Mouse (Mus musculus): Measurements from ENCODE around the gene Kctd18. TPM values are rescaled to one million over a fixed set of nuclear protein-coding genes. Genes with fewer than 3 reads are reported as not detected.

Gene Kctd18
- polyA plus RNA-seq, 1 experiment: 21.3 TPM

DNA sequence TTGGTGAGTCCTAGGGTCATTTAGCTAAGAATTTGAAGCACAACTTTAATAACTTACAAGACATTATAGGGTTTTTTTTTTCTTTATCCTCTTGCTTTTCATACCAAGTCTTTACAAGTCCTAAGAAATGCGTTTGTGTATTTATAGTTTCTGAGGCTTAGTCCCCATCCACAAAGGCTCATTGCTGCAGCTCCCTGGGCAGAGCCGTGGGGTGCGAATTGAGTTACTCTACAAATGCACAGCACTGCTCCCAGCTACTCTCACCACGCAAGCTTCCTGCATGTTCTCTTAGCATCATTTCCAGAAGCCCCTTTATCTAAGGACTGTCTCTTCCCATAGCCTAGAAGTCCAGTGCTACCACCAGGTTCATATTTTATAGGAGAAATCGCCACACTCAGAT lies 69.0 kb downstream of the Kctd18 start:
- Histone ChIP-seq H3K4me3 (ENCODE audit: low read depth, low read length) (no peak overlapping the region), H3K27me3 (ENCODE audit: control insufficient read depth, insufficient read depth, low read length, poor library complexity, severe bottlenecking) (no peaks in the 10 kb centered on the region), H3K9ac (ENCODE audit: low read depth, poor library complexity, severe bottlenecking) (no peak overlapping the region), H3K9me3 (replicated peaks; ENCODE audit: control insufficient read depth, insufficient read depth, low read length, poor library complexity, severe bottlenecking) (no peaks in the 10 kb centered on the region), H3K27ac (ENCODE audit: insufficient read depth, low read length) (no peak overlapping the region), H3K36me3 (ENCODE audit: control insufficient read depth, insufficient read depth, low read length, poor library complexity, severe bottlenecking) (no peaks in the 10 kb centered on the region), H3K4me1 (ENCODE audit: control insufficient read depth, insufficient read depth, low read length) (no peaks in the 10 kb centered on the region)
- TF ChIP-seq CTCF (IDR thresholded peaks at IDR 0.05; ENCODE audit: low read depth, low read length): no peak
- TF ChIP-seq POLR2A (IDR thresholded peaks at IDR 0.05; ENCODE audit: insufficient read depth, low read length): no peak
- no peak for TF ChIP-seq EP300 (IDR thresholded peaks at IDR 0.05; ENCODE audit: insufficient read depth, low read depth, low read length)

DNA sequence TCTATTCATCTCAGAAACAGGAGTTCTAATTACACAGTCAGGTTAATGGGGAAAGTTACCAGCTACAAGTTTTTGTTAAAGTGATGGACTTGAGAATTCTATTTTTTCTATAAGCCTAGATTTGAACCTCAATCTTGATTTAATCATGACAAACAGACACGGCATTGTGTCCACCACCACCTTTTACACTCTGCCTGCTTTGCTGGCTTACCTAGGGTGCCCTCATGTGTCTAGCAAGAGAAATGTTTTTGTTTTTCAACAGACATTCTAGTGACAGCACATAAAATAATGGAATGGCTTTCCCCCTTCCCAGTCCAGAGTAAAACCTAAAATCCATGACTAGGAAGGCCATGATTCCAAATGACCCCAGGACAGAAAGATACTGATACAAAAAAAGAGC lies 69.6 kb downstream of the Kctd18 start:
- Histone ChIP-seq H3K4me1 (ENCODE audit: control insufficient read depth, insufficient read depth, low read length) (no peaks in the 10 kb centered on the region), H3K27ac (ENCODE audit: insufficient read depth, low read length) (no peak overlapping the region), H3K36me3 (ENCODE audit: control insufficient read depth, insufficient read depth, low read length, poor library complexity, severe bottlenecking) (no peaks in the 10 kb centered on the region), H3K9ac (ENCODE audit: low read depth, poor library complexity, severe bottlenecking) (no peak overlapping the region), H3K4me3 (ENCODE audit: low read depth, low read length) (no peak overlapping the region), H3K9me3 (replicated peaks; ENCODE audit: control insufficient read depth, insufficient read depth, low read length, poor library complexity, severe bottlenecking) (no peaks in the 10 kb centered on the region), H3K27me3 (ENCODE audit: control insufficient read depth, insufficient read depth, low read length, poor library complexity, severe bottlenecking) (no peaks in the 10 kb centered on the region)
- no peak for TF ChIP-seq POLR2A (IDR thresholded peaks at IDR 0.05; ENCODE audit: insufficient read depth, low read length)
- TF ChIP-seq EP300 (IDR thresholded peaks at IDR 0.05; ENCODE audit: insufficient read depth, low read depth, low read length): no peak
- no peak for TF ChIP-seq CTCF (IDR thresholded peaks at IDR 0.05; ENCODE audit: low read depth, low read length)

DNA sequence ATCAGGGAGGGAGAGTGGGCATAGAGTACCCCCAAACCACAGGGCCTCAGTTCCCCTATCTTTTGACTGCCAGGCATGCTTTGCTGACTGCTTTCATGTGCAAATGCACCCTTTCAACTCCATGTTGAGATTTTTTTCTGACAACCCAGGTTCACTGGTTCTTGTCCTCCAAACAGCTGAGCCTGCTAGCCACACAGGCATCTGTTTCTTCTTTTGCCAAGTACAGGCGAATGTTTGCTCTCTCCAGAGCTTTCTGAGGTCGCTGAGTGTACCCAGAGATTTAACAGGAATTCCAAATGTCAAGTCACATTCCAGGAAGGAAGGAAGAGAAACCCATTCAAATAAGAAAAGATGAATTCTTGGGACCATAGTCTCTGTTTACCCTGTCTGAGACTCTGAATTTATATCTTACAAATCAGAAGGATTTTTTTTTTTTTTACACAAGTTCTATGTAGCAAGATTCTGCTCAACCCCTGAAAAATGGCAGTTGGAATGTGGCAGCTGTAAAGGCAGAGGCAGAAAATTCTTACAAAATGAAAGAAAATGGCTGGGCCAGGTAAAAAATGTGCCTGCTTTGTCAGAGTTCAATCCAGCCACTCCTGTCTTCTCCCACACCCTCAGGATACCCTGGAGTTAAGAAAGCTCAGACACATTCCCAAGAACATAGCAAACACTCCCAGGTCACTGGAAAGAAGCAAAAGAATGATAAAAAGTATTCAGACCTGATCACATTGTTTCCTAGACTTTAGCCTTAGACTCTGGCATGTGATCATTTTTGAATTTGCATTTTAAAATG lies 71.0 kb downstream of the Kctd18 start:
- Histone ChIP-seq H3K36me3 (ENCODE audit: control insufficient read depth, insufficient read depth, low read length, poor library complexity, severe bottlenecking) (no peaks in the 10 kb centered on the region), H3K27me3 (ENCODE audit: control insufficient read depth, insufficient read depth, low read length, poor library complexity, severe bottlenecking) (no peaks in the 10 kb centered on the region), H3K27ac (ENCODE audit: insufficient read depth, low read length) (no peak overlapping the region), H3K9me3 (replicated peaks; ENCODE audit: control insufficient read depth, insufficient read depth, low read length, poor library complexity, severe bottlenecking) (no peaks in the 10 kb centered on the region), H3K9ac (ENCODE audit: low read depth, poor library complexity, severe bottlenecking) (no peak overlapping the region), H3K4me1 (ENCODE audit: control insufficient read depth, insufficient read depth, low read length) (no peaks in the 10 kb centered on the region), H3K4me3 (ENCODE audit: low read depth, low read length) (no peak overlapping the region)
- TF ChIP-seq CTCF (IDR thresholded peaks at IDR 0.05; ENCODE audit: low read depth, low read length) (no peak), EP300 (IDR thresholded peaks at IDR 0.05; ENCODE audit: insufficient read depth, low read depth, low read length) (no peak), POLR2A (IDR thresholded peaks at IDR 0.05; ENCODE audit: insufficient read depth, low read length) (no peak)

DNA sequence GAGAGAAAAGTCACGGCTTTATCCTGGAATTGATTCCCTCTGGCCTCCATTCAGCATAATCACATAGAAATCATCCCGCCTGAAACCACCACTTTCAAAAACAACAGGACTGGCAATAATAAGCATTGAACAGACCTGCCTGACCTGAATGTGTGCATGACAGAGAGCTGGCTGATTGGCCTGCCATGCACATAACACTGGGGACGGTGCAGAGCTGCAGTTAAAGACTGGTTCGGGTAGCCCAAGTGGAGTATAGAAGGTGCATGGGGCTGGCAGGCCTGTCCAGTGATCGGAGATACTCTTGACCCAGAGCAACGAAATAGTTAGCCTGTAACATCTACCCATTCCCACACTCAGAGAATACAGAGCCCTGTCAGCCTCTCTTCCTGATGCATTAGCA lies 76.5 kb downstream of the Kctd18 start:
- Histone ChIP-seq H3K9ac (ENCODE audit: low read depth, poor library complexity, severe bottlenecking) (no peak overlapping the region), H3K9me3 (replicated peaks; ENCODE audit: control insufficient read depth, insufficient read depth, low read length, poor library complexity, severe bottlenecking) (no peaks in the 10 kb centered on the region), H3K27me3 (ENCODE audit: control insufficient read depth, insufficient read depth, low read length, poor library complexity, severe bottlenecking) (no peaks in the 10 kb centered on the region), H3K4me1 (ENCODE audit: control insufficient read depth, insufficient read depth, low read length) (no peaks in the 10 kb centered on the region), H3K4me3 (ENCODE audit: low read depth, low read length) (no peak overlapping the region), H3K36me3 (ENCODE audit: control insufficient read depth, insufficient read depth, low read length, poor library complexity, severe bottlenecking) (no peaks in the 10 kb centered on the region), H3K27ac (ENCODE audit: insufficient read depth, low read length) (no peak overlapping the region)
- no peak for TF ChIP-seq POLR2A (IDR thresholded peaks at IDR 0.05; ENCODE audit: insufficient read depth, low read length)
- no peak for TF ChIP-seq EP300 (IDR thresholded peaks at IDR 0.05; ENCODE audit: insufficient read depth, low read depth, low read length)
- TF ChIP-seq CTCF (IDR thresholded peaks at IDR 0.05; ENCODE audit: low read depth, low read length): no peak

- Histone ChIP-seq H3K9me3 (replicated peaks; ENCODE audit: control insufficient read depth, insufficient read depth, low read length, poor library complexity, severe bottlenecking) (no peaks in the 10 kb centered on the region), H3K27ac (ENCODE audit: insufficient read depth, low read length) (no peak overlapping the region), H3K4me3 (ENCODE audit: low read depth, low read length) (no peak overlapping the region), H3K9ac (ENCODE audit: low read depth, poor library complexity, severe bottlenecking) (no peak overlapping the region), H3K36me3 (ENCODE audit: control insufficient read depth, insufficient read depth, low read length, poor library complexity, severe bottlenecking) (no peaks in the 10 kb centered on the region), H3K27me3 (ENCODE audit: control insufficient read depth, insufficient read depth, low read length, poor library complexity, severe bottlenecking) (no peaks in the 10 kb centered on the region), H3K4me1 (ENCODE audit: control insufficient read depth, insufficient read depth, low read length) (no peaks in the 10 kb centered on the region)
- TF ChIP-seq POLR2A (IDR thresholded peaks at IDR 0.05; ENCODE audit: insufficient read depth, low read length) (no peak), EP300 (IDR thresholded peaks at IDR 0.05; ENCODE audit: insufficient read depth, low read depth, low read length) (no peak), CTCF (IDR thresholded peaks at IDR 0.05; ENCODE audit: low read depth, low read length) (no peak)
Observed at GRCm38 (mm10) chr1:57941734-57942133, 77.0 kb downstream of the Kctd18 start.

DNA sequence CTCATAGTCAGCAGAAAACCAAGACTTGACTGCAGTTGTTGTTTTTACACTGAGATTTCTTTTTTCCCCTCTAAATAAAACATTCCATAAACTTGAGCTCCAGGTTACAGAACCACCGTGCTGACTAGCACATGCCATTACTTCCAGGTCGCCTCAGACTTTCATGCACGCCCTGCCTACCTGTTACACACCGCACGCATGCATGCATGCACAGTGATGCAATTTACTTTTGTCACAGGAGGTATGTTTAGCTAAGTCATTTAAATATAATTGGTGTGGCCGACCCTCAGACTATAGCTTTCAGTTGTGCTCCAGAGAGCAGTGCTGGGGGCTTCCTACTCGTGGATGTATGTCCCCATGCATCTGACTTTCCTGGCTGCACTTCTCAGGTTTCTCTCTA lies 77.7 kb downstream of the Kctd18 start:
- Histone ChIP-seq H3K36me3 (ENCODE audit: control insufficient read depth, insufficient read depth, low read length, poor library complexity, severe bottlenecking) (no peaks in the 10 kb centered on the region), H3K4me3 (ENCODE audit: low read depth, low read length) (no peak overlapping the region), H3K9me3 (replicated peaks; ENCODE audit: control insufficient read depth, insufficient read depth, low read length, poor library complexity, severe bottlenecking) (no peaks in the 10 kb centered on the region), H3K4me1 (ENCODE audit: control insufficient read depth, insufficient read depth, low read length) (no peaks in the 10 kb centered on the region), H3K27me3 (ENCODE audit: control insufficient read depth, insufficient read depth, low read length, poor library complexity, severe bottlenecking) (no peaks in the 10 kb centered on the region), H3K9ac (ENCODE audit: low read depth, poor library complexity, severe bottlenecking) (no peak overlapping the region), H3K27ac (ENCODE audit: insufficient read depth, low read length) (no peak overlapping the region)
- no peak for TF ChIP-seq CTCF (IDR thresholded peaks at IDR 0.05; ENCODE audit: low read depth, low read length)
- no peak for TF ChIP-seq POLR2A (IDR thresholded peaks at IDR 0.05; ENCODE audit: insufficient read depth, low read length)
- no peak for TF ChIP-seq EP300 (IDR thresholded peaks at IDR 0.05; ENCODE audit: insufficient read depth, low read depth, low read length)
